In the genomic region with DNA sequence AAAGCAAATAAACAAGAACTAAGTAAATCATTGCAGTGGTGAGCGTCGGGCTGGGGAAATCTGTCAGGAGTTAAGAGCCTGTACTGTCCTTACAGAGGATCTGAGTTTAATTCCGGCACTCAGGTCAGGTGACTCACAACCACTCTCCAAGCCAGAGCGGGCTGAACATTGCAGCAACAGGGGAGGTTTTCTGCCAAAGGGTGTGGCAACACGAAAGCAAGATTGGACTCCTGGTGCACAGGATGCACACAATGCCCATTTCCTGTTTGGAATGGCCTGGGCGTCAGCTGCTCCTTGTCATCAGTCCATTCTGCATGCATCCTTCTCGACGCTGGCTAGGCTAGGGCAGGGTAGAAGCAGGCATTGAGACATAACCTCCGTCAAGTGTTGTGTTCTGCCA, we compare ENCODE assay signal across 10 mouse cellular contexts. TPM values are rescaled to one million over a fixed set of nuclear protein-coding genes. Genes with fewer than 3 reads are reported as not detected.
DNase-seq lines count a peak whose midpoint lies in the region; ATAC-seq and TF ChIP-seq lines count a peak whose summit lies in the region.
"Had no signal": no experiment of that assay in that cellular context is flagged by ENCODE, and none has a peak within 500 bp of the region (broad histone marks: within the 10 kb centered on the region; RNA-seq: fewer than 3 reads in every experiment).

No protein-coding gene starts in this region.

- H3K27ac ChIP-seq in heart, embryonic 13.5 days (replicated peaks): peak overlapping the region; percentile 25; the same call in 1 of the 2 replicates
- no peak overlapping the region for H3K27ac ChIP-seq in midbrain, postnatal 0 days (ENCODE audit: low read depth, low read length)
- H3K27ac ChIP-seq in neural tube, embryonic 15.5 days (replicated peaks): no peak overlapping the region
- H3K27ac ChIP-seq: limb, embryonic 12.5 days had no signal

- peak; percentile 67 to 70 for DNase-seq in cerebellum, postnatal 25 days
- DNase-seq in cerebellum, adult 8-10 months: no peak
- DNase-seq in lung, postnatal 10 days: peak; percentile 83
- DNase-seq in midbrain, postnatal 0 days (ENCODE audit: low spot score): no peak
- DNase-seq in layer of hippocampus, adult 8-10 months (ENCODE audit: low spot score in 2 of 2): no peak

- no peak for ATAC-seq in heart, embryonic 13.5 days (ENCODE audit: extremely low read depth, insufficient number of reproducible peaks, low FRiP score, low TSS enrichment)
- ATAC-seq in midbrain, postnatal 0 days (ENCODE audit: low FRiP score): no peak
- ATAC-seq in neural tube, embryonic 15.5 days (ENCODE audit: low FRiP score): no peak
- ATAC-seq: forebrain, embryonic 14.5 days had no signal

- no peak overlapping the region for H3K4me2 ChIP-seq in heart, embryonic 13.5 days
- no peak overlapping the region for H3K4me2 ChIP-seq in midbrain, postnatal 0 days (ENCODE audit: low read depth, low read length, poor library complexity, severe bottlenecking)
- no peak overlapping the region for H3K4me2 ChIP-seq in neural tube, embryonic 15.5 days
- H3K4me2 ChIP-seq: limb, embryonic 12.5 days had no signal

- peak overlapping the region; percentile 50; the same call in 1 of the 2 replicates for H3K9ac ChIP-seq in heart, embryonic 13.5 days
- H3K9ac ChIP-seq in midbrain, postnatal 0 days (replicated peaks; ENCODE audit: low read length, poor library complexity, severe bottlenecking): no peak overlapping the region
- H3K9ac ChIP-seq in neural tube, embryonic 15.5 days (replicated peaks): no peak overlapping the region
- H3K9ac ChIP-seq: limb, embryonic 12.5 days had no signal

- H3K27me3 ChIP-seq in C2C12 (ENCODE audit: control insufficient read depth, insufficient read depth, insufficient read length): no peaks in the 10 kb centered on the region
- H3K27me3 ChIP-seq in heart, embryonic 13.5 days (replicated peaks): peaks cover 6% of the 10 kb centered on the region
- no peaks in the 10 kb centered on the region for H3K27me3 ChIP-seq in midbrain, postnatal 0 days (ENCODE audit: insufficient read depth, low read length)
- 0 out of 2 replicates have a peak, but pooled peaks cover 12% of the 10 kb centered on the region for H3K27me3 ChIP-seq in neural tube, embryonic 15.5 days (replicated peaks)

- no peak overlapping the region for H3ac ChIP-seq in C2C12 (ENCODE audit: control insufficient read depth, insufficient read length, low read depth)

- no peaks in the 10 kb centered on the region for H3K79me2 ChIP-seq in C2C12 (ENCODE audit: control insufficient read depth, insufficient read depth)

- no peaks in the 10 kb centered on the region for H3K9me3 ChIP-seq in heart, embryonic 13.5 days
- H3K9me3 ChIP-seq in midbrain, postnatal 0 days (ENCODE audit: low read length): no peaks in the 10 kb centered on the region
- H3K9me3 ChIP-seq in neural tube, embryonic 15.5 days (replicated peaks): no peaks in the 10 kb centered on the region
- H3K9me3 ChIP-seq: limb, embryonic 12.5 days had no signal

- 31% methylated on average over 9 of the region's 9 CpGs for WGBS in heart, embryonic 13.5 days
- 87% methylated on average over 9 of the region's 9 CpGs for WGBS in midbrain, postnatal 0 days
- WGBS in neural tube, embryonic 15.5 days: 81% methylated on average over 9 of the region's 9 CpGs

- no peaks in the 10 kb centered on the region for H3K79me3 ChIP-seq in C2C12 (ENCODE audit: low read depth)

- TF ChIP-seq CTCF in C2C12 (IDR thresholded peaks at IDR 0.05; ENCODE audit: control insufficient read depth, insufficient read depth, insufficient read length): no peak
- no peak for TF ChIP-seq CTCF in midbrain, postnatal 0 days (IDR thresholded peaks at IDR 0.05)

- H3K4me1 ChIP-seq in heart, embryonic 13.5 days: peaks cover 80% of the 10 kb centered on the region
- H3K4me1 ChIP-seq in midbrain, postnatal 0 days (ENCODE audit: insufficient read depth, low read length): 0 out of 2 replicates have a peak, but pooled peaks cover 5% of the 10 kb centered on the region
- H3K4me1 ChIP-seq in neural tube, embryonic 15.5 days: peaks cover 28% of the 10 kb centered on the region

- H3K4me3 ChIP-seq in C2C12 (ENCODE audit: insufficient read depth, poor library complexity, severe bottlenecking): no peak overlapping the region
- H3K4me3 ChIP-seq in heart, embryonic 13.5 days: no peak overlapping the region
- no peak overlapping the region for H3K4me3 ChIP-seq in midbrain, postnatal 0 days (ENCODE audit: low read depth, low read length)
- H3K4me3 ChIP-seq in neural tube, embryonic 15.5 days (replicated peaks): no peak overlapping the region
- H3K4me3 ChIP-seq: limb, embryonic 12.5 days had no signal

- H3K36me3 ChIP-seq in C2C12 (ENCODE audit: control insufficient read depth, insufficient read depth): no peaks in the 10 kb centered on the region
- H3K36me3 ChIP-seq in heart, embryonic 13.5 days: peaks cover 8% of the 10 kb centered on the region; the same call in 1 of the 2 replicates
- 0 out of 2 replicates have a peak, but pooled peaks cover 3% of the 10 kb centered on the region for H3K36me3 ChIP-seq in midbrain, postnatal 0 days (ENCODE audit: insufficient read depth, low read length)
- H3K36me3 ChIP-seq in neural tube, embryonic 15.5 days: 0 out of 2 replicates have a peak, but pooled peaks cover 3% of the 10 kb centered on the region
- H3K36me3 ChIP-seq: limb, embryonic 12.5 days had no signal

TF ChIP-seq in C2C12, 6 proteins besides CTCF, POLR2A, EP300 and RAD21:
- TF ChIP-seq CEBPB (IDR thresholded peaks at IDR 0.05; ENCODE audit: low read depth): peak; percentile 45
- peak; percentile 61 for TF ChIP-seq USF1 (IDR thresholded peaks at IDR 0.05; ENCODE audit: low read depth)
- TF ChIP-seq MYOD1 (IDR thresholded peaks at IDR 0.05; ENCODE audit: control insufficient read depth, insufficient read length, low read depth): peak; percentile 61
- no peak for TF ChIP-seq FOSL1 (IDR thresholded peaks at IDR 0.05; ENCODE audit: insufficient read depth, low read length, poor library complexity, severe bottlenecking)

RNA-seq across cellular contexts. Expression of a gene that starts 31.6 kb away (rescaled TPM):
- polyA plus RNA-seq in C2C12 (2012; fragmentation: generic; extraction: Trizol): 9.1 TPM
- polyA plus RNA-seq in heart, embryonic 13.5 days (2015; fragmentation: Nextera tagmentation; extraction: Ambion mirVana): 13.8 and 19.0 TPM in 2 replicates
- total RNA-seq in midbrain, postnatal 0 days (2014; rRNA removed): 13.0 and 19.3 TPM in 2 replicates
- polyA plus RNA-seq in midbrain, postnatal 0 days (2015; fragmentation: Nextera tagmentation; extraction: Ambion mirVana): 17.5 and 20.1 TPM in 2 replicates
- total RNA-seq in layer of hippocampus, adult 8-10 months (2022): 10 to 100 TPM; 20.4 to 25.2 (median 22.5) TPM
- 22.0 and 22.8 TPM in 2 replicates for polyA plus RNA-seq in neural tube, embryonic 15.5 days (2015; fragmentation: Nextera tagmentation; extraction: Ambion mirVana)

RNA-seq across cellular contexts. Expression of a gene that starts 32.0 kb away (rescaled TPM):
- 6.6 TPM for polyA plus RNA-seq in C2C12 (2012; fragmentation: generic; extraction: Trizol)
- polyA plus RNA-seq in heart, embryonic 13.5 days (2015; fragmentation: Nextera tagmentation; extraction: Ambion mirVana): 7.1 and 7.7 TPM in 2 replicates
- 7.8 and 8.5 TPM in 2 replicates for total RNA-seq in midbrain, postnatal 0 days (2014; rRNA removed)
- 12.2 and 12.9 TPM in 2 replicates for polyA plus RNA-seq in midbrain, postnatal 0 days (2015; fragmentation: Nextera tagmentation; extraction: Ambion mirVana)
- 10 to 100 TPM; 12.5 to 19.8 (median 16.1) TPM for total RNA-seq in layer of hippocampus, adult 8-10 months (2022)
- 11.7 TPM in 2 replicates for polyA plus RNA-seq in neural tube, embryonic 15.5 days (2015; fragmentation: Nextera tagmentation; extraction: Ambion mirVana)

RNA-seq across cellular contexts. Expression of a gene that starts 47.8 kb away (rescaled TPM):
- not detected for polyA plus RNA-seq in C2C12 (2012; fragmentation: generic; extraction: Trizol)
- 0.04 TPM in 1 of 2 replicates, not detected in the other for polyA plus RNA-seq in heart, embryonic 13.5 days (2015; fragmentation: Nextera tagmentation; extraction: Ambion mirVana)
- 2.9 and 4.1 TPM in 2 replicates for total RNA-seq in midbrain, postnatal 0 days (2014; rRNA removed)
- polyA plus RNA-seq in midbrain, postnatal 0 days (2015; fragmentation: Nextera tagmentation; extraction: Ambion mirVana): 0.59 and 0.75 TPM in 2 replicates
- total RNA-seq in layer of hippocampus, adult 8-10 months (2022): 10 to 100 TPM; 42.3 to 48.8 (median 44.6) TPM
- 0.34 and 0.44 TPM in 2 replicates for polyA plus RNA-seq in neural tube, embryonic 15.5 days (2015; fragmentation: Nextera tagmentation; extraction: Ambion mirVana)

RNA-seq across cellular contexts. Expression of a gene that starts 56.1 kb away (rescaled TPM):
- polyA plus RNA-seq in C2C12 (2012; fragmentation: generic; extraction: Trizol): 19.1 TPM
- 23.1 and 24.4 TPM in 2 replicates for polyA plus RNA-seq in heart, embryonic 13.5 days (2015; fragmentation: Nextera tagmentation; extraction: Ambion mirVana)
- total RNA-seq in midbrain, postnatal 0 days (2014; rRNA removed): 53.3 and 57.3 TPM in 2 replicates
- 65.4 and 72.9 TPM in 2 replicates for polyA plus RNA-seq in midbrain, postnatal 0 days (2015; fragmentation: Nextera tagmentation; extraction: Ambion mirVana)
- total RNA-seq in layer of hippocampus, adult 8-10 months (2022): 10 to 100 TPM; 68.3 to 84.2 (median 77.1) TPM
- 45.5 and 80.6 TPM in 2 replicates for polyA plus RNA-seq in neural tube, embryonic 15.5 days (2015; fragmentation: Nextera tagmentation; extraction: Ambion mirVana)

RNA-seq across cellular contexts. Expression of a gene that starts 57.6 kb away (rescaled TPM):
- polyA plus RNA-seq in C2C12 (2012; fragmentation: generic; extraction: Trizol): 10.7 TPM
- 9.5 and 11.7 TPM in 2 replicates for polyA plus RNA-seq in heart, embryonic 13.5 days (2015; fragmentation: Nextera tagmentation; extraction: Ambion mirVana)
- 17.7 and 18.8 TPM in 2 replicates for total RNA-seq in midbrain, postnatal 0 days (2014; rRNA removed)
- 14.8 and 16.7 TPM in 2 replicates for polyA plus RNA-seq in midbrain, postnatal 0 days (2015; fragmentation: Nextera tagmentation; extraction: Ambion mirVana)
- total RNA-seq in layer of hippocampus, adult 8-10 months (2022): 10 to 100 TPM; 22.8 to 25.5 (median 24.6) TPM
- polyA plus RNA-seq in neural tube, embryonic 15.5 days (2015; fragmentation: Nextera tagmentation; extraction: Ambion mirVana): 18.6 and 21.5 TPM in 2 replicates

Comparison
In these comparisons a context has a peak if more than half of its experiments do, and no peak if none do; other contexts are left out.
1. DNase-seq: peak in cerebellum, postnatal 25 days (2 of 2) and lung, postnatal 10 days (single experiment); none in cerebellum, adult 8-10 months (single experiment), midbrain, postnatal 0 days (single experiment) and layer of hippocampus, adult 8-10 months (0 of 2).